Mouse (Mus musculus): ENCODE measurements around the gene Gm8857.
"Not testable (repeated sequence)": the region's sequence is repeated elsewhere in the genome, so short reads cannot be mapped to it uniquely, and the experiment has no call there.

- TF ChIP-seq ETS1 (IDR thresholded peaks at IDR 0.05; ENCODE audit: low read depth, low read length); MAX (IDR thresholded peaks at IDR 0.05; ENCODE audit: low read length); CTCF (IDR thresholded peaks at IDR 0.05 in 2 of 3, conservative IDR thresholded peaks at IDR 0.05 in 1 of 3; ENCODE audit: control insufficient read depth in 1 of 3, insufficient read depth in 1 of 3, low read depth in 2 of 3, low read length in 3 of 3, poor library complexity in 1 of 3, severe bottlenecking in 1 of 3); MYC (IDR thresholded peaks at IDR 0.05; ENCODE audit: low read depth, low read length): not testable (repeated sequence)
Measured at GRCm38 (mm10) chr5:10958057-10958456, 10.4 kb downstream of the Gm8857 start.
